Mouse (Mus musculus) adrenal gland, adult 8-10 months (tissue): ENCODE results near the gene Aldh1l1. TPM values are rescaled to one million over a fixed set of nuclear protein-coding genes. Genes with fewer than 3 reads are reported as not detected.

Experiments used
- DNase-seq: peaks from one replicate; pipeline ENCODE4 v3.0.0; 2022
- total RNA-seq, 4 experiments: library from RNA; stranded (reverse); gene quantifications; 2 replicates each; pipeline ENCODE4 v1.2.4; 2022

Gene Aldh1l1
- total RNA-seq, 4 experiments from 2014 or later = 137 to 222 (median 182) TPM

DNA sequence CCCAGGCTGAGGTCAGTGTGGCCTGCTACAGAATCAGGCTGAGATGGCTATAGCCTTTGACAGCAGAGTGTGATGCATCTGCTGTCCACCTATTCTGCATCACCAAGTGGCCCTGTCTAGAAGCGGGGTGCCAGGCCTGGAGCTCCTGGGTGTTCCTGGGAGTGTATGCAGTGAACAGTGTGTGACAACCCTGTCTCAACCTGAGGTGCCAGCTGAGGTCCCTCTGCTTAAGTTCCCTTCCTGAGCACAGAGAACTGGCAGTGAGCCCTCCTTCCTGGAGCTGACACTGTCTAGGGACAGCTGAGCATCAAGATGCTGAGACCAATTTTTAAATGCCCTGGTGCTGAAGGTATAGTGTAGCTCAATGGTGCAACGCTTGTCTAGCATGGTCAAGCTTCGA lies 13.5 kb upstream of the Aldh1l1 start:
- no peak for DNase-seq

DNA sequence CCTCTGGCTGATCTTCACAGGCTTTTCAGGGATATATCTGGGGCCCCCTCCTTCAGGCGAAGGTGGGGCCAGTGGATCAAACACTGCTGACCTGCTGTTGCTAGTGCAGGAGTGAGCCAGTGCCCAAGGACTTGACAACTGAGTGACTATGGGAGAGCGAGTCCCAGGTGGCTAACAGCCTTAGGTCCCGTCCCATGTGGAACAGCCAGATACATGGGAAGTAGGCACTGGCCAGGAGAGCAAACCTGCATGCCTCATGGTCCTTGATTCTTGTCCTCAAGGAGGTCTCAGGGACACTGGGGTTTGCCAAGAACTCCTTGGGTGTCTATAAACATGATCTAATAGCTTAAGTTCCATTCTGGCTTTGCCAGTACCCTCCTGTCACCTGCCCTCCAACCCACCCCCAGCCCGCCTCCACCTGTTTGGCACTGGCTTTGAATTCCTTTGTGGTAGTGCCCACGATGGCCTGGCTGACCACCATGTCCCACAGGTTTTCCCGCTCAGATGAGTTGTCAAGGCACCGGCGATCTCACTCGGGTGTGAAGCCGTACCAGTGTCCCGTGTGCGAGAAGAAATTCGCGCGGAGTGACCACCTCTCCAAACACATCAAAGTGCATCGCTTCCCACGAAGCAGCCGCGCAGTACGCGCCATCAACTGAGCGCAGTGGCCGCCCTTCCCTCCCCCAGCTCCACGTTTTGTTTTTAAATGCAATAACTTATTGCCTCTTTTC lies 12.4 kb upstream of the Aldh1l1 start:
- DNase-seq = no peak

DNA sequence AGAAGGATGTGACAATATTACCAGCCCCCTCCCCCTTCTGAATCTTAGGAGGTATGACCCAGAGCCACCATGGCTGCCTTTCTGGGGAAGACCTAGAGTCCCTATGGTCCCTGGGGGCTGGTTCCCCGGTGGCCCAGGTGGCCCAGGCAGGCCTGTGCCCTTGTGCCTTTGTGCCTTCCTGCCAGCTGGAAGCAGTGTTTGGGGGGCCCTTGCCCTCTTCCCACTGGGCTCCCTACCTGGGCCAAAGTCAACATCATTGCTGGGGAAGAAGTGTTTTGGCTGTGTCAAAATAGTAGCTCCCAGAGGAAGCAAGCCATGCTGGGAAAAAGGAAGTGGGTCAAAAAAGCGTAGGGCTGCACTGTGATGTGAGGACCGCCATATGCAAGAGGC lies 11.9 kb upstream of the Aldh1l1 start:
- DNase-seq = no peak

DNA sequence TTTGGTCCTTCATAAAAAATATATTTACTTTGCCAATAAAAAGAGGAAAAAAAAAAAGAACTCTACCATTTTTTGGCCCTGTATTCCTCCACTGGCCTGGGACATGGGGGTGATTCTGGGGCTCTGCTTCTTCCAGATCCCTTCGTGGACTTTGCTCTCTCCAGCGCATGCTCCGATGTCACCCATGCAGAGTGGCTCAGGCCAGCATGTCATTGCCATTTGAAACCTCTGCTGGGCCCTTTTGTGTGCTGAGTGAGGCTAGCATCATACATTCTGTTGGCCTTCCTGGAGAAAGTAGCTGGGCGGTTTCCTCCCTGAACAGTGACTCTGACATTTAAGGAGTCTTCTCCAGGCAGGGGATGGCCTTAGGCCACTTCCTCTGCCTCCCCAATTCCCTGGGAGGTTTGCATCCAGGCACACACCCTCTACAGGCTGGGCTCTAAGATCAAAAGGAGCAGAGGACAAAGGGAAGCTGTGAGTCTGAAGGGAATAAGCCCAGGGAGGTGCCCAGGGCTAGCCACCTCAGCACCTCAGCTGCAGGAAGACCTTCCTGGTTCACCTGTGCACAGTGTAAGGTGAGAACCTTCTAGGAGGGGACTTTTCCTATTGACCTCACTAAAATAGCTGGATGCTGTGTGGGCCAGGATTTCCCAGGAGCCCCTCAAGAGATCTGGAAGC lies 10.9 kb upstream of the Aldh1l1 start:
- DNase-seq = no peak

DNA sequence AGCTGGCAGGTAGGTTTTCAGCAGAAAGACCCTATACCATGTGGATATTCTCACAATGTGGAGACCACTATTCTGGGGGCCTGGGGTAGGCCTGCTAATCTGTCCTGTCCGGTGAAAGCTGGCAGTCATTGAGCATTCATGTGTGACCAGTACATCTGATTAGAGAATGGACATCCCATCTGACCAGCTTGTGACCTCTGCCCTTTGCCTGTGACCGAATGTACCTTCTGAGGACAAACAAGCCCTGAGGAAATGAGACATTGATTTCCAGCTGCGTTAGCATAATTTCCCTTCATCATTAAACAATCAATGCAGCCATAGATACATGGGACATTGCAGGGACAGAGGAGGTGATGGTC lies 10.4 kb upstream of the Aldh1l1 start:
- DNase-seq = no peak

DNA sequence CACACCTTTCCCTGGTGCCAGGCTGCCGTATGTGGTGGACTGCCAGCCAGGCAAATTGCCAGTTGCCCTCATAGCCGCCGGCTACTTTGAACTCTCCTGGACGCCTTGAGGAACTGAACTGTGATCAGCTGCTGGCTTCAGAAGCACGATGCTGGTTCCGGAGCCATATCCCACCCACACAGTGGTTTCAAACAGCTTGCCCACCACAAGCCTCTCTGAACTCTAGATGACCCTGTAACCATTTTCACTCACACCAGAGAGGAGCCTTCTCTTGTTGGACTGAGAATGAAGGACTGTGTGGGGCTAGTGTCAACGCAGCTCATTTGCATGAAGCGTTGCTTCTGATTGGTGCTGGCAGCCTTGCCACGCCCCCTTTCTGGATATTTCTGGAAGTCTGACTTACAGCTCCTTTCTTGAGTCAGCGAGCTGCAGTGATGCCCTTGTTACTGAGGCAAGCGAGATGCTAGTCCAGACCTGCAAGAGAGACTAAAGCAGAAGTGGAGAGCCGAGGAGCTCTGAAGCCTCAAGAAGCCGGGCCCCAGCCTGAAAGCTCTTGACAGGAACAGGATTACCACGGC lies 9.2 kb upstream of the Aldh1l1 start:
- DNase-seq = no peak

DNA sequence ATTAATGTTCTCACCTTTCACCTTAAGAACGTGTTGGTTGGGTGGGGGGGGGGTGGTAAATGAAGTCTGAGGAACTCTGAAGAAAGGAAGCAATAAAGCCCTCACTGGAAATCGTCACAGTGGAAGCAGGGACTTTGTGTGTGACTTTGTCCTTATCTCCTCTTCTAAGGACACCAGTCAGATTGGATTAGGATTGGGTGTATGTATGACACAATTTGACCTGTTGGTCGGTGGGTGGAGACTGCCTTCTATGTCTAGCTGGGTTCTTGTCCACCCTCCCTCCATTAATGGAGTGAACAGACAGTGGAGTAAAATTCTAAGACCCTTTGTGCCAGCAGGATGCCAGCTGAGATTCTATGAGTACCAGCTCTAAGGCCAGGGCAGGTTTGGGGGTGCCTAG lies 2.0 kb upstream of the Aldh1l1 start:
- DNase-seq = no peak

DNA sequence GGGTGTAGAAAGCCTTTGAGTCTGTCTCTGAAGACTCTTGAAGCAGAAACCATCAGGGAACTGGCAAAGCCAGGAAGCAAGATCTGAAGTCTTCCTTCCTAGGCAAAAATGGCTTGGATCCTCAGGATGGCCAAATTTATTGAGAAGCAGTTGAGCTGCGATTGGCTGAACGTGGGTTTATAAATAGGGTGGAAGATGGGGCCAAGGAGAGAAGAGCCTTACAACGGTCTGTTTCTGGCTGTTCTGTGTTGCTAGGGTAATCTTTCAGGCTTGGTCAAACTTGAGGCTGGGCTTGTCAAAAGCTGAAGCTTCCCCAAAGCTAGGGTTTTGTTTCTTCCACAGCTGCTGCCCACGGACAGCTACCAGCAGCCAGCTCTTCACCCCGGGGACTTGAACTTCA lies 1.4 kb upstream of the Aldh1l1 start:
- no peak for DNase-seq

DNA sequence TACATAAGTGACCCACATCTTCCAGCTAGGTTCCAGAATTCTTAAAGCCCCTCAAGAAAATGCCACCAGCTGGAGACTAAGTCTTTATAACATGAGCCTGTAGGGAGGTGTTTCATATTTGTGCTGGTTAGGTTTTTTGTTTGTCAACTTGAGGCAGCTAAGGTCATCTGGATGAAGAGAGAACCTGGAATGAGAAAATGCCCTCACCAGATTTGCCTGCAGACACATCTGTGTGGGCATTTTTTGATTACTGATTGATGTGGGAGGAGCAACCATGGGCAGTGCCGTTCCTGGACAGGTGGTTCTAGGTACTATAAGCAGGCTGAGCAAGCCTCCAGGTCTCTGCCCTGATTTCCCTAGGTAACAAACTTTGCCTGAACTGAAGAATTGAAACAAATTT lies 1.3 kb downstream of the Aldh1l1 start:
- DNase-seq = no peak

DNA sequence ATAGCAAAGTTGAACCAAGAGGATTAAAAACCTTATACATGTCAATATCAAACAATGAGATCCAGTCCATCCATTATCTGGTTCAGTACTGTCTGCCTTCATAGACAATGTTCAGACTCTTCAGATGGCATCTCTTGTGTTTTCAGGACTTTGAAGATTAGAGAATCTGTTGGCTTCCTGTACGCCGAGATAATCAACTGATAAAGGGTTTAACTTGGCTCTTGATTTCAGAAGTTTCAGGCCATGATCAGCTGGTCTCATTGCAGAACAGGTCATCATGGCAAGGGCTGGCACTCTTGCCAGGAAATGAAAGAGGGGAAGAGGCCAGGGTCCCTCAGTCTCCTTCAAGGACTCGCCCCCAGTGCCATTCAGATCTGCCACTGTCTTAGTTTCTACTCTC lies 3.3 kb downstream of the Aldh1l1 start:
- DNase-seq = no peak

DNA sequence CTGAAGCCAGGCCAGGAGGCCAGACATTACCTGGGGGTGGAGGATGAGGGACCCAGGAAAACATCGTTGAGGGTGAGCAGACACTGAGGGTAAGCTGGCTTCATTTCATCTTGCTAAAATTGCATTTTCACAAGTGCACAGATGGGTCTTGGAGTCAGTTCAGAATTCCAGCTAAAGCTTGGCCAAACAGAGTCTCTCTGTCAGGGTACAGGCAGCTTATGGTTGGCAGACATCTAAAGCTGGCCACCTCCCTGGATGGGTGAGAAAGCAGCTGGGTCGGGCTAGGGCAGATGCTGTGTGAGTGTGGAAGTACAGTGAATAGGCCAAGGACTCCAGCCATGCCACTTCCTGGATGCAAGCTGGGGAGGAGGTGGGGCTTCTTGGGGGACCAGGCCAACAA lies 4.7 kb downstream of the Aldh1l1 start:
- DNase-seq = no peak

DNA sequence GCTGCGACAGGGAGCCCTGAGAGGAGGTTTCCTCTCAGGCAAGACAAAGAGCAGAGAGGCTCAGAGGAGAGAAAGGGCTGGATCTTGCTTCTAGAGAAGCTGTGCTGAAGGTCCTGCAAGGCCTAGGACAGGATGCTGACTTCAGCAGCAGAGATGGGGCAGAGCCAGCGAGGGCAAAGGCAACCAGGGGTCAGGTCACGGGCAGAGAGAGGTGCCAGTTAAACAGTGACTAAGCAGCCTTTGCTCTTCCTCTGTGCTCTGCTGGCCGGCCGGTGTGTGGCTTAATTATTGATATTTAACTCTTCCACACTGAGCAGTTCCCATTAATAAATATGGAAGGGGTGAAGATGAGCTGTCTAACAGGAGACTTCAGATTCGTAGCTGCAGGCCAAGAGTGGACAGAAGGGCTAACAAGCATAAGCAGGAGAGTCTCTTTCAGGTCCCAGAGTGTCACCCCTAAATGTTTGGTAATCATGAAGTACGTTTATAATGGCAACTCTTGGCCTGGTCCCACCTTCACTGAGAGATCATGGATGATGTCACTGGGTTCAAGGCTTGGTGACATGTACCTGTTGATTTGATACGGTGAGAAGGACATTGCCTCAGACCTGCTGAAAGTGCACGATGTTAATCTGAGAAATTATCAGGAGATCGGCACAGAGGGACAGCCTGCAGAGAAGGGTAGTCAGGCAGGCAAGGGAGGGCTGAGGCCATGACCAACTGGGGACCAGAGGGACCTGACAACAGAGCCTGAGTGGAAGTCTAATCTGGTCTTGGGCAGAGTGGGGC lies 5.9 kb downstream of the Aldh1l1 start:
- DNase-seq = no peak

DNA sequence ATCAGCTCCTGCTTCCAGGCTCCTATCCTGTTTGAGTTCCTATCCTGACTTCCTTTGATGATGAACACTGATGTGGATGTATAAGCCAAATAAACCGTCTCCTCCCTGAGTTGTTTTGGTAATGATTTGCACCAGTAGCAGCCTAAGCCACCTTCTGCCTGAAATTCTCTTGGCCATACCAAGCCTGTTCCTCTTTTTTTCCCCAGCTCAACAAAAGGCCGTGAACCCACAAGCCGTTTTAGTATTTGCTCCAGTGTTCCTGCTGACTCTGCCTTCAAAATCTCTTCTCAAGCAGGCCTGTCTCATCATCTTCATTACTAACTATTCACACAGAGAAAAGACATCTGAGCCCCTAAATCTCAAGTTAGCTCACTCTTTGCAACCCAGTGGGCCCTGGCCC lies 7.9 kb downstream of the Aldh1l1 start:
- no peak for DNase-seq

DNA sequence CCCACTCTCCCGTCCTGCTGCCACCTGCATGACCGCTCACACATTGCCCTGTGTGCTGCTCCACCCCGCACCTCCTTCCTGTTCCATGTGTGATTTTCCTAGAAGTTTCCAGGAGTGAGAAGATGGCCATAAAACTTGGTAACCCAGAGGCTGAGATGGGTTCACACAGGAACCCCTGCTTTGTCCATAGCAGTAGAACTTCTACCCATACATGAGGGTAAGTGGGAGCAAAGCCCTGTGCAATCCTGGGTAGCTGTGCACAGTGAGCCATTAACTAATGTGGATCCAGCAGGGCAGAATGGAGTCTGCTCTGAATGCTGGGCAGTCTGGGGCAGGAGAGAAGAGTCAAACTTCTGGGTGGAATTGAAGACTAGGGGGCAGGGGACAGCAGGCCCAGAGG lies 8.3 kb downstream of the Aldh1l1 start:
- no peak for DNase-seq

DNA sequence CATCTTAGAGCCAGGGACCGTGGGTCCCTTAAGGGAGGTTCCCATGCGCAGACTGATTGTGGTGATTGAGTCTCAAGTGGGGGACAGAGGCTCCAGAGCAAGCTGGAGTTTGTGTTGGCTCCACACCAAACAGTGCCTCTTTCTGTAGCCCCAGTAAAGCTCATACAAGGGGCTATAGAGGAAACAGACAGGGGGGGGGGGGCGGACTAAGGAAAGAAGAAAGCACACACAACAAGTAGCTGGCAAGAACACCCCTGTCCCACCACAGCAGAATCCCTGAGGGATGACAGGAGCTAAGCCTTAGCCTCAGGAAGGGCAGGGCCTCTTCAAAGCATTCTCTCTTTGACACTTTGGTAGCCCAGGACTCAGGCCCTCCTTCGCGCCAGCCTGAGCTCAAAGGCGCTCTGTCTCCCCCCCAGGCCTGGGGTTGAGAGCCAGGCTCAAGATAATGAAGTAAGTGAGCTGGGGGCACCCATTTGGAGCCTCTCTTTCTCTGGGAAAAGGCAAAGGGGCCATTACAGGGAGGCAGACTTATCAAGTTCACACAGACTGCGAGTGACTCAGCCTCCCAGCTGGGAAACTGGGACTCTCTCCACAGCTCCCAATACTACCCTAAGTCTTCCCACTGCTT lies 9.2 kb downstream of the Aldh1l1 start:
- no peak for DNase-seq

DNA sequence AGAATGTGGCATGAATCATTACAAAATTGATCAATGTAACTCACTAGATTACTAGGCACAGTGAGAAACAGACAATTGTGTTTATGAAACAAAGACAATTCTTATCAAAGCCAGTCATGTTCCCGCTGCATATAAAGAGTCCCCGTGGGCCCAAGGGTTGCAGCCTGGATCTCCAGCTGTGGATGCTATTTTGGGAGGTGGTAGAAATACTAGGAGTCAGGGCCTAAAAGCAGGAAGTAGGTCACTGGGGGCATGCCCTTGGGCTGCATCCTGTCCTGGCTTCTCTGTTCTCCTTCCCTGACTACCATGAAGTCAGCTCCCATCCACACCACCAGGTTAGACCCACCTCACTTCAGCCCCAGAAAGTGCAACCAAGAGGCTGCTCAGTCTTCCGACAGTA lies 10.0 kb downstream of the Aldh1l1 start:
- DNase-seq = no peak

DNA sequence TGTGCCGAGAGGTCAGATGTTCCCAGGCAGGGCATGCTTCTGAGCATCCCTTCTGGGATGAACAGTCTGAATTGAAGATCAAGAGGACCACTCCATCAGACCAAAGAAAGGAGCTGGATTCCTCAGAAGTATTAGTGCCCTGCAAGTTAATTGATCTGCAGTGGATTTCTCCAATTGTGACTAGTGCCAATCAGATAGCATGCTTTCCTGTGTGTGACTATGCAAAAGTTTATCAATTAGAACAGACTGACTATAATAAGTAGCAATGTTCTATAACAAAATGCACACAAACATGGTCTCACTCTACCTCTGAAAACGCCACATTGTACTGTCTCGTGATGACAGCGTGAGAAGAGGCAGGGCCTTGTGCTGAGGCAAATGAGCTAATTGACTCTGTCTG lies 13.3 kb downstream of the Aldh1l1 start:
- no peak for DNase-seq

DNA sequence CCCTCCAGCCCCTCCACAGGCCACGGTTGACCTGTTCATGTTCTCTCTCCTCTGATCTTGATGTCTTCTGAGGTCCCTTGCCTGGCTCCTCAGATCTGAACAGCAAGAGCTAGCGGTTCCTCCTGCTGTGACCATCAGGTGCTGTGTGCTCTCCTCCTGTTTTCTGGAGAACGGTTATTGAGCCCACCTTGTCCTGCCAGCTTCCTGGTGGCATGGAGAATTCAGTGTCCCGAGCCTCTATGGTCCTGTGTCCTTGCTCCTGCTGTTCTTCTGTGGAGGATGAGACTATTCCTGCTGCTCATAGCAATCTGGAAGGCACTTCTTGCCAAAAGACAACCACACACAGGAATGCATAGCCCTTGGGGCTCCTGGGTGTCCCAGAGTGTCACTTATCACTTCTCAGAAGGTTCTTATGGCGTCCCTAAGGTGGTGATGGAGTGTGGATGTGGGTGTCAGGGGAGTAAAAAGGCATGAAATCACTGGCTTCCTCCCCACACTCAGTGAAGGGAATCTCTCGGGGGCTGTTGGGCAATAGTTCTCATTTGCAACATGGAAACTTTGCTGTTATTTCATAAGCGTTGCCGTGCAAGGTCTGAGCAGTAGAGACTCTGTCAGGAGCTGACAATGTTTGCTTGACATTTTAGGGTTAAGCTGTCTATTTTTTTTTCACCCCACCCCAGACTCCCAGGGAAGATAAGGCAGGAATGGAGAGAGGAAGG lies 15.2 kb downstream of the Aldh1l1 start:
- no peak for DNase-seq

DNA sequence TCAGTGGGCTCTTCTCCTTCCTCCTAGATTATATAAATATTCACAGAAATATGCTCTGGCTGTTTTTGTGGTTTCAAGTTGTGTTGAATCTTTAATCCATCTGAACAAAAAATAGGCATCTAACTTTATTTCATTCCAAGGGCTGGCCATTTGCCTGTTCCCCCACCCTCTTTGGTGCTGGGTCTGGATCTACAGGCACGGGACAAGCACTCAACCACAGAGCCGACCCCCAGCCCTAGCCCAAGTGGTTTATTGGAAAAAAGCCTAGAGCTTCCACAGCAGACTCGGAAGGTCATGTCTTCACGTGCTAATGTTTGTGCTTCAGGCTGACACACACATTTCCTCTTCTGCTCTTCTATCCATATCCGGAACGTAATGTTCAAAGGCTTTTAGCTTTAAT lies 19.7 kb downstream of the Aldh1l1 start:
- DNase-seq = no peak

DNA sequence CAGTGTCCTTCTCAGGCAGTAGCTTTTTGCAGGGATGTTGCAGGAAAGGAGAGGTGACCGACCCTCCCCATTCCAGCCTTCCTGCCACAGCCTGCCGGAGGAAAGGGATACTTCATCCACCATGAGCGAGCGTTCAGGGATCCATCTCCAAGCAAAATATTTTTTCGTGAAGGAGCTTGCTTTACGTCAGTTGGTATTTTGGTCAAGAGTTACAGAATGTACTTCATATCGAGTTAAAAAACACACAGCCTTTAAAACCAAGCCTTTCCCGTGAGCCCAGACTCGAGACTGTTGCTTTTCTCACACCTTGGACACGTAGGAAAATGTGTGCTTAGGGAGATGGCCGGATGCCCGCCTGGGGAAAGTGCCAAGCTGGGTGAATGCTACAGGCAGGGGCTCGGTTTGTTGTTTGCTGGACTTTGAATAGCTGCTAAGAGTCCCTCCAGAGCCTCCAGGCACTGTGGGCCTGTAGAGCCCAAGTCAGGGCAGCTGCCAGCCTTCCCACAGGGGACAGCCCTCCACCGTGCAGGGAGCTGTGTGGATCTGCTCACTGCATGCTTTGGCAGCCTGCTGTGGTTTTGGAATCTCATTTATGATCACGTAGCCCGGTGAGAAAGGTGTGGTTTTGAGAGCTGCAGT lies 20.6 kb downstream of the Aldh1l1 start:
- DNase-seq = no peak

DNA sequence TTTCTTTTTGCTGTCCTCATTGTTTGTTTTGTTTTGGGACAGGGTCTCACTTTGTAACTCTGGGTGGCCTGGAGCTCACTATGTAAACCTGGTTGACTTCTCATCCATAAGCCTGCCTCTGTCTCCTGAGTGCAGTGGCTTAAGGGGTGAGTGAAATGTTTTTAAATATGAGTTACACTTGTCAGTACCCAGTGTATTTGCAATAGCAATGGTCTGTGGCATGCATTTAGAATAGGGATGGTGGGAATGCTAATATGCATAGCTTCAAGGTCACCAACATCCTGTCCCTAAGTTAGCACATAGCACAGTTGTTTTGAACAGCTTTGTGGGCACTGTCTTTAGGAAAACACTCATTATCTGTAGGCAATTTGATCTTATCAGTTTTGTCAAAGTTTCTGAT lies 21.2 kb downstream of the Aldh1l1 start:
- DNase-seq = no peak

DNA sequence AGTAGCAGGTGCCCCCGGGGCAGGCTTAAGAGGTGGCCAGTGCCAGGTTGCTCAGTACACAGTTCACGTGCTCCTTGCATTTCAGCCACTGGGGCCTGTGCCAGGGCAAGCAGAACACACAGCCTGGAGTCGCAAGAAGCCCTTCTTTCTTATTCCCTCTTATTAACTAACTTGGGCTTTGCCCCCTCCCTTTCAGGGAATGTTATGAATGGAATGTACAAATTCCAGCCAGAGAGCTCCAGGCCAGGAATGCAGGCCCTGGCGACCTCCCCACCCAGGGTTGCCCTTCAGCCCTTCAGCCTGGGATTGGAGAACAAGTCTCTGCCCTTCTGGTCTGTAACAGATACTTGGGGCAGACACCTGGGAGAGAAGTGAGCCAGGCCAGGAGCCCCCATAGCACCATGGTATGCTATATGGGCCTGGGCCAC lies 22.0 kb downstream of the Aldh1l1 start:
- DNase-seq = peak; percentile 37
